Mouse (Mus musculus) spleen, adult 2 months (tissue): ENCODE data around the gene Ppbp. TPM values are rescaled to one million over a fixed set of nuclear protein-coding genes. Genes with fewer than 3 reads are reported as not detected.

Source experiments
- DNase-seq, 2 experiments: peaks; one replicate each; pipeline versions ENCODE4 v3.0.0 to v3.0.0-alpha.2; 2012 to 2021; ENCODE audit warnings: low spot score in 2 of 2, low read depth in 1 of 2
- H3K27ac ChIP-seq: fragments of 200-500 bp; 2 replicates; pipeline ENCODE4 v1.5.1; 2012; ENCODE audit warnings: low read length, inconsistent platforms; ENCODE audit not compliant: insufficient read depth
- H3K27me3 ChIP-seq: fragments of 200-500 bp; 2 replicates; pipeline ENCODE4 v1.6.1; 2012; ENCODE audit warnings: mild to moderate bottlenecking, moderate library complexity, low read length, inconsistent platforms; ENCODE audit not compliant: control insufficient read depth, insufficient read depth
- H3K36me3 ChIP-seq: fragments of 200-500 bp; 2 replicates; pipeline ENCODE4 v1.6.1; 2012; ENCODE audit warnings: mild to moderate bottlenecking, low read length, inconsistent platforms; ENCODE audit not compliant: control insufficient read depth, insufficient read depth
- H3K4me1 ChIP-seq: fragments of 200-500 bp; 2 replicates; pipeline ENCODE4 v1.6.1; 2011; ENCODE audit warnings: inconsistent platforms; ENCODE audit not compliant: control insufficient read depth, insufficient read depth, insufficient read length
- H3K4me3 ChIP-seq: fragments of 200-500 bp; 2 replicates; pipeline ENCODE4 v1.5.1; 2011; ENCODE audit warnings: mild to moderate bottlenecking, inconsistent platforms; ENCODE audit not compliant: insufficient read depth, insufficient read length; ENCODE audit errors: extremely low read depth
- CTCF ChIP-seq: fragments of 200-500 bp; IDR thresholded peaks from 2 replicates; pipeline ENCODE4 v1.5.1; 2011; ENCODE audit warnings: mild to moderate bottlenecking, inconsistent platforms; ENCODE audit not compliant: insufficient read depth, insufficient read length, insufficient replicate concordance; ENCODE audit errors: extremely low read depth
- POLR2A ChIP-seq: fragments of 200-500 bp; IDR thresholded peaks from 2 replicates; pipeline ENCODE4 v1.6.1; 2011; ENCODE audit warnings: low read depth, low read length, inconsistent platforms
- WGBS: fragments of 180-500 bp; shearing (Covaris S2); methylation state at CpG from one replicate; pipeline ENCODE4 v1.1.7; 2018; 5-methylcytosine and 5-hydroxymethylcytosine counted together
- polyA plus RNA-seq: library from polyadenylated mRNA; depleted of rRNA; stranded (reverse); fragments of >200 nt; gene quantifications from 2 replicates; pipeline ENCODE4 v1.2.3, GENCODE M21; 2012

The Ppbp gene
- polyA plus RNA-seq, 1 experiment, result 309 TPM

- DNase-seq, result no peak
- H3K4me3 ChIP-seq, result no peak within 1 kb of the TSS; the same call in 1 of the 2 replicates
- H3K27me3 ChIP-seq, result peaks cover 2% of the 10 kb centered on the region; the same call in 1 of the 2 replicates
- no peaks in the 10 kb centered on the region for H3K36me3 ChIP-seq
- H3K27ac ChIP-seq, result no peak within 1 kb of the TSS
- H3K4me1 ChIP-seq, result no peaks in the 10 kb centered on the region
- TF ChIP-seq CTCF (no peak), POLR2A (no peak)
- 21% methylated on average over 32 of the region's 32 CpGs for whole genome bisulfite sequencing
Observed at GRCm38 (mm10) chr5:90759077-90760065, 8.9 kb upstream of the Ppbp start, which contains the start of gene Cxcl5. Gene Cxcl5, plus strand, starts transcription at chr5:90759360.

- H3K4me3 ChIP-seq, result no peak overlapping the region
- H3K27ac ChIP-seq, result no peak overlapping the region
- peaks cover 2% of the 10 kb centered on the region; the same call in 1 of the 2 replicates for H3K27me3 ChIP-seq
- no peaks in the 10 kb centered on the region for H3K36me3 ChIP-seq
- TF ChIP-seq POLR2A, result no peak
- TF ChIP-seq CTCF, result no peak
- 78% methylated on average over 4 of the region's 4 CpGs for WGBS
- H3K4me1 ChIP-seq, result no peaks in the 10 kb centered on the region
- DNase-seq, result no peak
Observed at GRCm38 (mm10) chr5:90760303-90760702, 8.0 kb upstream of the Ppbp start.

- H3K27ac ChIP-seq, result no peak overlapping the region
- no peaks in the 10 kb centered on the region for H3K36me3 ChIP-seq
- WGBS, result 70% methylated on average over 2 of the region's 2 CpGs
- DNase-seq, result no peak
- H3K27me3 ChIP-seq, result peaks cover 2% of the 10 kb centered on the region; the same call in 1 of the 2 replicates
- H3K4me1 ChIP-seq, result no peaks in the 10 kb centered on the region
- TF ChIP-seq CTCF, result no peak
- no peak for TF ChIP-seq POLR2A
- H3K4me3 ChIP-seq, result no peak overlapping the region
Observed at GRCm38 (mm10) chr5:90760844-90761243, 7.5 kb upstream of the Ppbp start.

GRCm38 (mm10) chr5:90761834-90762233 is 6.5 kb upstream of the Ppbp start:
- H3K36me3 ChIP-seq, result no peaks in the 10 kb centered on the region
- 82% methylated on average over 3 of the region's 3 CpGs for WGBS
- no peak overlapping the region for H3K4me3 ChIP-seq
- H3K27me3 ChIP-seq, result peaks cover 2% of the 10 kb centered on the region; the same call in 1 of the 2 replicates
- no peak overlapping the region for H3K27ac ChIP-seq
- no peak for DNase-seq
- TF ChIP-seq POLR2A (no peak), CTCF (no peak)
- no peaks in the 10 kb centered on the region for H3K4me1 ChIP-seq

- Histone ChIP-seq H3K4me3 (no peak overlapping the region), H3K27me3 (peaks cover 2% of the 10 kb centered on the region; the same call in 1 of the 2 replicates), H3K27ac (no peak overlapping the region), H3K4me1 (no peaks in the 10 kb centered on the region), H3K36me3 (no peaks in the 10 kb centered on the region)
- DNase-seq, result no peak
- 86% methylated on average over 12 of the region's 12 CpGs for WGBS
- TF ChIP-seq CTCF (no peak), POLR2A (no peak)
Observed at GRCm38 (mm10) chr5:90763912-90764665, 4.2 kb upstream of the Ppbp start.

GRCm38 (mm10) chr5:90765821-90766606 is 2.3 kb upstream of the Ppbp start:
- H3K4me3 ChIP-seq, result no peak overlapping the region
- TF ChIP-seq CTCF, result no peak
- no peak for TF ChIP-seq POLR2A
- no peaks in the 10 kb centered on the region for H3K4me1 ChIP-seq
- H3K36me3 ChIP-seq, result no peaks in the 10 kb centered on the region
- WGBS, result 80% methylated on average over 8 of the region's 8 CpGs
- no peak overlapping the region for H3K27ac ChIP-seq
- DNase-seq, result no peak
- H3K27me3 ChIP-seq, result no peaks in the 10 kb centered on the region
